Mouse (Mus musculus) kidney, postnatal 4 days (tissue): Measurements from ENCODE around the gene Zfp658.

Experiments
- DNase-seq, 2 experiments: peaks; one replicate each; pipeline ENCODE4 v3.0.0; 2021; ENCODE audit warnings: mixed read lengths in 2 of 2

The Zfp658 gene

GRCm38 (mm10) chr7:43562006-43562633, at the start of gene Zfp658:
Gene Zfp658, plus strand, starts transcription at chr7:43562256.
- peak; percentile 91 to 93 for DNase-seq

- DNase-seq = no peak
Observed at GRCm38 (mm10) chr7:43512519-43512918, 49.5 kb upstream of the Zfp658 start.

GRCm38 (mm10) chr7:43515076-43515475, 47.0 kb upstream of the Zfp658 start:
- DNase-seq = no peak

GRCm38 (mm10) chr7:43518341-43518740, 43.7 kb upstream of the Zfp658 start:
- no peak for DNase-seq

- no peak for DNase-seq
Observed at GRCm38 (mm10) chr7:43522776-43523175, 39.3 kb upstream of the Zfp658 start.

GRCm38 (mm10) chr7:43525313-43525712, 36.7 kb upstream of the Zfp658 start:
- peak in 1 of 2 experiments; percentile 11 for DNase-seq

- no peak for DNase-seq
Observed at GRCm38 (mm10) chr7:43530216-43530785, 31.8 kb upstream of the Zfp658 start.

GRCm38 (mm10) chr7:43532936-43533505, 29.0 kb upstream of the Zfp658 start:
- no peak for DNase-seq

- DNase-seq = no peak
Observed at GRCm38 (mm10) chr7:43538524-43538923, 23.5 kb upstream of the Zfp658 start.

GRCm38 (mm10) chr7:43544225-43544977, 17.7 kb upstream of the Zfp658 start, which contains the start of gene Cd33:
Gene Cd33, minus strand, starts transcription at chr7:43544428.
- DNase-seq = no peak

- no peak for DNase-seq
Observed at GRCm38 (mm10) chr7:43545656-43546545, 16.2 kb upstream of the Zfp658 start.

- DNase-seq = no peak
Observed at GRCm38 (mm10) chr7:43547666-43548065, 14.4 kb upstream of the Zfp658 start.

GRCm38 (mm10) chr7:43548206-43548605, 13.8 kb upstream of the Zfp658 start:
- no peak for DNase-seq

GRCm38 (mm10) chr7:43553153-43553552, 8.9 kb upstream of the Zfp658 start:
- no peak for DNase-seq

- peak; percentile 68 to 72 for DNase-seq
Observed at GRCm38 (mm10) chr7:43554550-43554949, 7.5 kb upstream of the Zfp658 start.

- no peak for DNase-seq
Observed at GRCm38 (mm10) chr7:43555351-43555750, 6.7 kb upstream of the Zfp658 start.

GRCm38 (mm10) chr7:43556901-43557300, 5.2 kb upstream of the Zfp658 start:
- no peak for DNase-seq

- DNase-seq = peak; percentile 26 to 39
Observed at GRCm38 (mm10) chr7:43562651-43563070, 605 bp downstream of the Zfp658 start.

GRCm38 (mm10) chr7:43563300-43563699, 1.2 kb downstream of the Zfp658 start:
- no peak for DNase-seq

GRCm38 (mm10) chr7:43571216-43571615, 9.2 kb downstream of the Zfp658 start:
- DNase-seq = no peak

GRCm38 (mm10) chr7:43579440-43580171, 17.6 kb downstream of the Zfp658 start, which contains the start of gene Zfp719:
Gene Zfp719, plus strand, starts transcription at chr7:43579610.
- peak; percentile 90 to 95 for DNase-seq

GRCm38 (mm10) chr7:43580526-43580925, 18.5 kb downstream of the Zfp658 start:
- no peak for DNase-seq
